In genomic region chr8:49825000-49825399, GRCm38 (mm10) we compare ENCODE assay signal across 27 mouse cellular contexts.
DNase-seq lines count a peak whose midpoint lies in the region; ATAC-seq lines count a peak whose summit lies in the region.
"Had no signal": no experiment of that assay in that cellular context is flagged by ENCODE, and none has a peak within 500 bp of the region (broad histone marks: within the 10 kb centered on the region; RNA-seq: fewer than 3 reads in every experiment).

No protein-coding gene starts in this region.

- H3K4me2 ChIP-seq in forebrain, embryonic 14.5 days (ENCODE audit: low read length) = no peak overlapping the region
- H3K4me2 ChIP-seq in forebrain, embryonic 13.5 days = no peak overlapping the region
- H3K4me2 ChIP-seq: heart, embryonic 11.5 days; hindbrain, embryonic 15.5 days; intestine, embryonic 15.5 days; limb, embryonic 15.5 days; liver, embryonic 13.5 days; midbrain, embryonic 13.5 days had no signal

- H3K27ac ChIP-seq in forebrain, embryonic 14.5 days (ENCODE audit: low read depth, low read length) = no peak overlapping the region
- H3K27ac ChIP-seq in forebrain, embryonic 13.5 days = no peak overlapping the region
- H3K27ac ChIP-seq: hindbrain, embryonic 15.5 days; intestine, embryonic 15.5 days; kidney, postnatal 0 days; limb, embryonic 10.5 days; limb, embryonic 15.5 days; liver, embryonic 13.5 days; midbrain, embryonic 13.5 days had no signal

- WGBS in forebrain, embryonic 14.5 days = 73% methylated on average over 5 of the region's 5 CpGs
- 82% methylated on average over 5 of the region's 5 CpGs for WGBS in forebrain, embryonic 13.5 days

- H3K4me3 ChIP-seq in forebrain, embryonic 14.5 days (ENCODE audit: low read depth, low read length) = no peak overlapping the region
- no peak overlapping the region for H3K4me3 ChIP-seq in forebrain, embryonic 13.5 days
- H3K4me3 ChIP-seq: hindbrain, embryonic 15.5 days; intestine, embryonic 15.5 days; limb, embryonic 10.5 days; limb, embryonic 15.5 days; liver, embryonic 13.5 days; megakaryocyte, embryonic 14.5 days; midbrain, embryonic 13.5 days had no signal

- intact Hi-C loops in left cerebral cortex, postnatal 4 days (cut with DNase I) = loop anchor here (5.0 kb wide), 2 partner anchors 1263 to 1603 kb away; no protein-coding TSS in a partner anchor
- intact Hi-C loops in left cerebral cortex, postnatal 14 days (cut with DNase I) = no loop called here
- intact Hi-C loops in heart, postnatal 14 days (cut with DNase I) = loop anchor here (5.0 kb wide), 1 partner anchor 1603 kb away; no protein-coding TSS in a partner anchor

- no peak overlapping the region for H3K9ac ChIP-seq in forebrain, embryonic 14.5 days (ENCODE audit: low read length)
- no peak overlapping the region for H3K9ac ChIP-seq in forebrain, embryonic 13.5 days
- H3K9ac ChIP-seq: hindbrain, embryonic 15.5 days; intestine, embryonic 15.5 days; limb, embryonic 15.5 days; liver, embryonic 13.5 days; midbrain, embryonic 13.5 days had no signal

- no peaks in the 10 kb centered on the region for H3K27me3 ChIP-seq in forebrain, embryonic 14.5 days (replicated peaks; ENCODE audit: control insufficient read depth, insufficient read depth, low read length)
- H3K27me3 ChIP-seq in forebrain, embryonic 13.5 days = no peaks in the 10 kb centered on the region
- H3K27me3 ChIP-seq: hindbrain, embryonic 15.5 days; intestine, embryonic 15.5 days; limb, embryonic 15.5 days; liver, embryonic 13.5 days; megakaryocyte, embryonic 14.5 days; midbrain, embryonic 13.5 days; Patski had no signal

- no peak for ATAC-seq in forebrain, embryonic 14.5 days
- ATAC-seq in forebrain, embryonic 13.5 days = no peak
- ATAC-seq: intestine, embryonic 15.5 days; lung, postnatal 0 days; midbrain, embryonic 13.5 days; Patski had no signal

- H3K4me1 ChIP-seq in forebrain, embryonic 14.5 days (ENCODE audit: control insufficient read depth, insufficient read depth, low read length) = peaks cover 2% of the 10 kb centered on the region; the same call in 1 of the 2 replicates
- H3K4me1 ChIP-seq in forebrain, embryonic 13.5 days = peaks cover 5% of the 10 kb centered on the region
- H3K4me1 ChIP-seq: hindbrain, embryonic 15.5 days; intestine, embryonic 15.5 days; limb, embryonic 10.5 days; limb, embryonic 15.5 days; liver, embryonic 13.5 days; megakaryocyte, embryonic 14.5 days had no signal

- no peaks in the 10 kb centered on the region for H3K36me3 ChIP-seq in forebrain, embryonic 14.5 days (ENCODE audit: control insufficient read depth, insufficient read depth, low read length)
- H3K36me3 ChIP-seq in forebrain, embryonic 13.5 days (ENCODE audit: poor library complexity, severe bottlenecking) = no peaks in the 10 kb centered on the region
- H3K36me3 ChIP-seq: hindbrain, embryonic 15.5 days; intestine, embryonic 15.5 days; limb, embryonic 10.5 days; limb, embryonic 15.5 days; liver, embryonic 13.5 days; midbrain, embryonic 13.5 days had no signal

- H3K9me3 ChIP-seq in forebrain, embryonic 14.5 days (replicated peaks; ENCODE audit: control insufficient read depth, low read length) = no peaks in the 10 kb centered on the region
- no peaks in the 10 kb centered on the region for H3K9me3 ChIP-seq in forebrain, embryonic 13.5 days (replicated peaks)
- H3K9me3 ChIP-seq: hindbrain, embryonic 15.5 days; intestine, embryonic 15.5 days; limb, embryonic 10.5 days; limb, embryonic 15.5 days; liver, embryonic 13.5 days; megakaryocyte, embryonic 14.5 days; midbrain, embryonic 13.5 days had no signal

- DNase-seq in forebrain, embryonic 14.5 days (ENCODE audit: low spot score) = peak; percentile 17
- DNase-seq in left cerebral cortex, postnatal 4 days = peak; percentile 59
- DNase-seq in left cerebral cortex, postnatal 14 days (ENCODE audit: low spot score in 2 of 2) = no peak
- DNase-seq in cerebellum, adult 9-11 months = peak; percentile 4
- no peak for DNase-seq in heart, postnatal 14 days
- DNase-seq in urinary bladder, postnatal 36 days (ENCODE audit: low spot score in 2 of 2) = no peak
- DNase-seq: adrenal gland, postnatal 25 days; gastrocnemius, postnatal 36 days; heart, adult 18-20 months; heart, postnatal 4 days; kidney, adult 8-10 months; kidney, postnatal 4 days; liver, embryonic 13.5 days; lung, adult 18-20 months; lung, postnatal 4 days; thymus, postnatal 4 days had no signal

Comparison
In these comparisons a context has a peak if more than half of its experiments do, and no peak if none do; other contexts are left out.
1. DNase-seq: peak in forebrain, embryonic 14.5 days (single experiment), left cerebral cortex, postnatal 4 days (single experiment) and cerebellum, adult 9-11 months (single experiment); none in left cerebral cortex, postnatal 14 days (0 of 2), heart, postnatal 14 days (0 of 2) and urinary bladder, postnatal 36 days (0 of 2).